Mouse (Mus musculus) forebrain, embryonic 14.5 days (tissue): ENCODE measurements at regions not wholly inside any gene's neighbourhood (a gene's known extent, or its start where the extent isn't known, plus 50 kb on each side); places are given as distances from the start of the nearest gene placed in this dataset.

Source experiments
- ATAC-seq: fragments of 200-750 bp; cut with Nextera tagmentation; 2 replicates; pipeline ENCODE4 v1.8.0; 2017; ENCODE audit warnings: mild to moderate bottlenecking, moderate library complexity
- DNase-seq: peaks from one replicate; pipeline ENCODE4 v3.0.0-alpha.2; 2015; ENCODE audit warnings: low spot score
- H3K27ac ChIP-seq: fragments of 300-500 bp; sonication (generic); 2 replicates; pipeline ENCODE4 v1.5.1; 2014; ENCODE audit warnings: low read depth, mild to moderate bottlenecking, control low read depth, low read length, moderate library complexity
- H3K27me3 ChIP-seq: fragments of 300-500 bp; sonication (generic); replicated peaks from 2 replicates; pipeline ENCODE4 v1.6.1; 2014; ENCODE audit warnings: low read length, control low read depth, mixed read lengths; ENCODE audit not compliant: control insufficient read depth, insufficient read depth
- H3K36me3 ChIP-seq: fragments of 300-500 bp; sonication (generic); 2 replicates; pipeline ENCODE4 v1.6.1; 2014; ENCODE audit warnings: low read length, control low read depth; ENCODE audit not compliant: control insufficient read depth, insufficient read depth
- H3K4me1 ChIP-seq: fragments of 300-500 bp; sonication (generic); 2 replicates; pipeline ENCODE4 v1.6.1; 2014; ENCODE audit warnings: antibody characterized with exemption, low read length, control low read depth; ENCODE audit not compliant: control insufficient read depth, insufficient read depth
- H3K4me2 ChIP-seq: fragments of 300-500 bp; sonication (generic); 2 replicates; pipeline ENCODE4 v1.6.1; 2014; ENCODE audit warnings: mild to moderate bottlenecking, control low read depth, low read length
- H3K4me3 ChIP-seq: fragments of 300-500 bp; sonication (generic); 2 replicates; pipeline ENCODE4 v1.5.1; 2014; ENCODE audit warnings: low read depth, low read length, control low read depth
- H3K9ac ChIP-seq: fragments of 300-500 bp; sonication (generic); 2 replicates; pipeline ENCODE4 v1.6.1; 2014; ENCODE audit warnings: mild to moderate bottlenecking, low read length, control low read depth, moderate library complexity
- H3K9me3 ChIP-seq: fragments of 300-500 bp; sonication (generic); replicated peaks from 2 replicates; pipeline ENCODE4 v1.6.1; 2016; ENCODE audit warnings: low read length, control low read depth, mixed read lengths; ENCODE audit not compliant: control insufficient read depth
- WGBS: fragments of 180-500 bp; shearing (Covaris S2); extraction: QIAGEN DNeasy Blood & Tissue Kit; methylation state at CpG from one replicate; pipeline ENCODE4 v1.1.7; 2014; 5-methylcytosine and 5-hydroxymethylcytosine counted together

- 91% methylated on average over 5 of the region's 5 CpGs for WGBS
- Histone ChIP-seq H3K27me3 (no peaks in the 10 kb centered on the region), H3K4me1 (no peaks in the 10 kb centered on the region), H3K4me3 (no peak overlapping the region), H3K36me3 (no peaks in the 10 kb centered on the region), H3K9me3 (no peaks in the 10 kb centered on the region), H3K4me2 (no peak overlapping the region), H3K9ac (no peak overlapping the region), H3K27ac (no peak overlapping the region)
- ATAC-seq (no peak), DNase-seq (no peak)
Measured at GRCm38 (mm10) chr2:136652206-136653003, 60.8 kb upstream of the Snap25 start.
